Mouse (Mus musculus): ENCODE data around the gene Tbx2. TPM values are rescaled to one million over a fixed set of nuclear protein-coding genes. Genes with fewer than 3 reads are reported as not detected.
A peak's percentile ranks its signal among the peaks of the same experiment; 100 is the strongest.

The Tbx2 gene
- total and polyA plus RNA-seq, 3 experiments = 0.01 TPM; not detected in 2

DNA sequence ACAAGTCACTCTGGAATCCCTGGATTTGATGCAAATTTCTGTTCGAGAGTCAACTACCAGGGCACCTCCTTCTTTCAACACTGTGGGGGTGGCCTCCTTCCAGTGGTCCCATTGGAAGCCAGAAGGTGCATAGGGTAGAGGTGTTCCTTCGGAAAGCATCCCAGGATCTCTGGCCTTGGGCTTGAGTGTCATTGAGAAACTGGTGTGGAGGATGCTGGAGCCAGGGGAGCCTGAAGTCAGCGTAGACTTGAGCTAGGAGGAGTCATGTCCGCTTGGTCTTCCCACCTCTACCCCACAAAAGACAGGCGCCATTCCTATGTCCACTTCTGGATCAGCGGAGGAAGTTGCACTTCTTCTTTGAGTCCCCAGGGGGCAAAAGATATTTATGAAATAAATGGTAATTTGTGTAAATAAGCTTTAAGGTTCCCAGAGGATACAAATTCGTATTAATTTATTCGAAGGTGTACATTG, 8.9 kb downstream of the Tbx2 start:
- H3K79me2 ChIP-seq (ENCODE audit: control insufficient read depth, insufficient read depth, low read length, poor library complexity) = no peaks in the 10 kb centered on the region; the same call in 1 of the 2 replicates
- peak overlapping the region; percentile 88 to 100; a peak in 3 of 4 replicates for H3K4me3 ChIP-seq (ENCODE audit: control insufficient read depth in 1 of 2, insufficient read depth in 1 of 2, low read depth in 2 of 2, low read length in 2 of 2)
- no peaks in the 10 kb centered on the region for H3K27me3 ChIP-seq (ENCODE audit: control insufficient read depth in 1 of 2, insufficient read depth in 2 of 2, low read length in 2 of 2)
- DNase-seq (ENCODE audit: low read depth, low spot score) = peak; percentile 68
- no peaks in the 10 kb centered on the region for H3K36me3 ChIP-seq (ENCODE audit: control insufficient read depth in 1 of 2, insufficient read depth in 2 of 2, low read length in 2 of 2)
- TF ChIP-seq MAZ (IDR thresholded peaks at IDR 0.05; ENCODE audit: low read depth, low read length) (no peak), NELFE (IDR thresholded peaks at IDR 0.05; ENCODE audit: low read depth, low read length) (no peak), RAD21 (IDR thresholded peaks at IDR 0.05; ENCODE audit: low read depth, low read length) (peak; percentile 36), UBTF (IDR thresholded peaks at IDR 0.05; ENCODE audit: borderline replicate concordance, insufficient read depth, low read depth, low read length) (no peak), POLR2AphosphoS5 (IDR thresholded peaks at IDR 0.05; ENCODE audit: borderline replicate concordance, low read depth, low read length) (no peak), SMC3 (IDR thresholded peaks at IDR 0.05; ENCODE audit: low read depth, low read length) (peak; percentile 45), CTCF (IDR thresholded peaks at IDR 0.05 in 2 of 3, conservative IDR thresholded peaks at IDR 0.05 in 1 of 3; ENCODE audit: control insufficient read depth in 1 of 3, insufficient read depth in 1 of 3, low read depth in 2 of 3, low read length in 3 of 3, poor library complexity in 1 of 3, severe bottlenecking in 1 of 3) (peak in 2 of 3 experiments; percentile 41 to 45; a peak in 3 of 6 replicates), MXI1 (IDR thresholded peaks at IDR 0.05; ENCODE audit: low read depth, low read length) (no peak)
- H3K9me3 ChIP-seq (replicated peaks; ENCODE audit: insufficient read depth, low read length) = no peaks in the 10 kb centered on the region
- peak overlapping the region; percentile 83 for H3K9ac ChIP-seq (ENCODE audit: control insufficient read depth, low read depth, low read length, poor library complexity, severe bottlenecking)
- H3K4me1 ChIP-seq (ENCODE audit: control insufficient read depth in 1 of 2, insufficient read depth in 2 of 2, low read length in 2 of 2) = no peaks in the 10 kb centered on the region; a peak in 1 of 4 replicates
- no peak overlapping the region for H3K27ac ChIP-seq (ENCODE audit: control insufficient read depth, low read depth, low read length)

DNA sequence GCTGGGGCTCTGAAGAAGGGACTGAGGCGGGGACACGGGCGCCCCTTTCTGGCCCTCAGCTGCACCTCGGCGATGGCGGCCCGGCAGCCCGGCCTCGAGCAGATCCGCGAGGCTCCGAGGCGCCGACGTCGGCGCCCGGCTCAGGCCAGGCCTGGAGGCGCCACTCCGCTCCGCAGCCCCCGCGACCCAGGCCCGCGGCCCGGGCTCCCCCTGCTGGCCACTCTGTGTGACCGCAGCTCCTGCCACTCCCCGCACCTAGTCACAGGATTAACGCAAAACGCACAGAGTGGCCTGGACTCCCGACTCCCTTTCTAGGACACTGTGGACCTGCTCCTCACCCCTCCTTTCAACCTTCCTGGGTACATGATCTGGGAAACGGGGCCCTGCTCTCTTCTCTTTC, 9.6 kb downstream of the Tbx2 start:
- Histone ChIP-seq H3K27ac (ENCODE audit: control insufficient read depth, low read depth, low read length) (peak overlapping the region; percentile 0; the same call in 1 of the 2 replicates), H3K36me3 (ENCODE audit: control insufficient read depth in 1 of 2, insufficient read depth in 2 of 2, low read length in 2 of 2) (no peaks in the 10 kb centered on the region), H3K27me3 (ENCODE audit: control insufficient read depth in 1 of 2, insufficient read depth in 2 of 2, low read length in 2 of 2) (no peaks in the 10 kb centered on the region), H3K79me2 (ENCODE audit: control insufficient read depth, insufficient read depth, low read length, poor library complexity) (no peaks in the 10 kb centered on the region; the same call in 1 of the 2 replicates), H3K9me3 (replicated peaks; ENCODE audit: insufficient read depth, low read length) (no peaks in the 10 kb centered on the region), H3K4me3 (ENCODE audit: control insufficient read depth in 1 of 2, insufficient read depth in 1 of 2, low read depth in 2 of 2, low read length in 2 of 2) (peak overlapping the region; percentile 88 to 100), H3K9ac (ENCODE audit: control insufficient read depth, low read depth, low read length, poor library complexity, severe bottlenecking) (peak overlapping the region; percentile 83), H3K4me1 (ENCODE audit: control insufficient read depth in 1 of 2, insufficient read depth in 2 of 2, low read length in 2 of 2) (no peaks in the 10 kb centered on the region; a peak in 1 of 4 replicates)
- TF ChIP-seq POLR2A (IDR thresholded peaks at IDR 0.05; ENCODE audit: control insufficient read depth in 1 of 2, insufficient read depth in 1 of 2, low read depth in 1 of 2, low read length in 2 of 2, poor library complexity in 1 of 2) = peak; percentile 24 to 36; a peak in 1 of 4 replicates
- 0 out of 2 replicates have a peak, but pooled peaks have one; percentile 33 for TF ChIP-seq NELFE (IDR thresholded peaks at IDR 0.05; ENCODE audit: low read depth, low read length)
- no peak for TF ChIP-seq USF2 (IDR thresholded peaks at IDR 0.05; ENCODE audit: borderline replicate concordance in 1 of 2, insufficient read depth in 1 of 2, low read depth in 1 of 2, low read length in 2 of 2)
- peak; percentile 96 for TF ChIP-seq MAZ (IDR thresholded peaks at IDR 0.05; ENCODE audit: low read depth, low read length)
- no peak; the same call in 1 of the 2 replicates for TF ChIP-seq TCF12 (IDR thresholded peaks at IDR 0.05; ENCODE audit: low read depth, low read length)
- peak; percentile 5; the same call in 1 of the 2 replicates for TF ChIP-seq SIN3A (IDR thresholded peaks at IDR 0.05; ENCODE audit: low read length)
- TF ChIP-seq ZMIZ1 (IDR thresholded peaks at IDR 0.05; ENCODE audit: low read depth, low read length) = no peak
- TF ChIP-seq MAX (IDR thresholded peaks at IDR 0.05; ENCODE audit: low read length) = peak; percentile 36; the same call in 1 of the 2 replicates
- TF ChIP-seq ZC3H11A (IDR thresholded peaks at IDR 0.05; ENCODE audit: low read depth, low read length) = peak; percentile 69
- TF ChIP-seq RAD21 (IDR thresholded peaks at IDR 0.05; ENCODE audit: low read depth, low read length) = peak; percentile 71
- 0 out of 2 replicates have a peak, but pooled peaks have one; percentile 16 for TF ChIP-seq NRF1 (IDR thresholded peaks at IDR 0.05; ENCODE audit: insufficient read depth, low read depth, low read length, poor library complexity, severe bottlenecking)
- 0 out of 2 replicates have a peak, but pooled peaks have one; percentile 2 for TF ChIP-seq TBP (IDR thresholded peaks at IDR 0.05; ENCODE audit: low read depth, low read length)
- TF ChIP-seq MYB (IDR thresholded peaks at IDR 0.05; ENCODE audit: low read depth, low read length) = no peak
- TF ChIP-seq SMC3 (IDR thresholded peaks at IDR 0.05; ENCODE audit: low read depth, low read length) = peak; percentile 96
- peak; percentile 53 to 97 (median 91) for TF ChIP-seq CTCF (IDR thresholded peaks at IDR 0.05 in 2 of 3, conservative IDR thresholded peaks at IDR 0.05 in 1 of 3; ENCODE audit: control insufficient read depth in 1 of 3, insufficient read depth in 1 of 3, low read depth in 2 of 3, low read length in 3 of 3, poor library complexity in 1 of 3, severe bottlenecking in 1 of 3)
- peak; percentile 97 for TF ChIP-seq UBTF (IDR thresholded peaks at IDR 0.05; ENCODE audit: borderline replicate concordance, insufficient read depth, low read depth, low read length)
- peak; percentile 90 for DNase-seq (ENCODE audit: low read depth, low spot score)

Measured in MEL (cell line).